Mouse (Mus musculus): ENCODE data around the gene Ttc29.

Ttc29 gene

GRCm38 (mm10) chr8:78420101-78420503 lies 207.0 kb downstream of the Ttc29 start:
- DNase-seq (ENCODE audit: low read depth, low spot score) = no peak

DNA sequence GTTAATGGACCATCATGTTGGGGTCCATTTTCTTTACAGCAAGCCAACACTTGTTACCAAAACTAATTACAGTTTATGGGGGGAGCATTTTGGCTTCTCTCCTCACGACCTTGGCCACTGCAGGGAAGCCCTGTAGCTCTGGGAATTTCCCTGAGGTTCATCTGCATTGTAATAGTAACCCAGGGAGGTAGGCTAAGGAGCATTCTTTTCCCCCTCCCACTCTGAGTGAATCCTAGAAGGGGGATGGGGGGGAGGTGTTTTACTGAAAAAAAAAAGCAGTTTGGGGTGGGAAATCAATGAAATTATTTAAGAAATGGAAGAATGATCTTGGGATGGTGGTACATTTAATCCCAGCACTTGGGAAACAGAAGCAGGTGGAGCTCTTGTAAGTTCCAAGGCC lies 210.8 kb downstream of the Ttc29 start:
- no peak for DNase-seq (ENCODE audit: low read depth, low spot score)

GRCm38 (mm10) chr8:78426455-78426854 lies 213.4 kb downstream of the Ttc29 start:
- no peak for DNase-seq (ENCODE audit: low read depth, low spot score)

- DNase-seq (ENCODE audit: low read depth, low spot score) = no peak
These were observed 214.0 kb downstream of the Ttc29 start for GRCm38 (mm10) chr8:78426875-78427768.

GRCm38 (mm10) chr8:78427769-78428130 lies 214.7 kb downstream of the Ttc29 start:
- no peak for DNase-seq (ENCODE audit: low read depth, low spot score)

DNA sequence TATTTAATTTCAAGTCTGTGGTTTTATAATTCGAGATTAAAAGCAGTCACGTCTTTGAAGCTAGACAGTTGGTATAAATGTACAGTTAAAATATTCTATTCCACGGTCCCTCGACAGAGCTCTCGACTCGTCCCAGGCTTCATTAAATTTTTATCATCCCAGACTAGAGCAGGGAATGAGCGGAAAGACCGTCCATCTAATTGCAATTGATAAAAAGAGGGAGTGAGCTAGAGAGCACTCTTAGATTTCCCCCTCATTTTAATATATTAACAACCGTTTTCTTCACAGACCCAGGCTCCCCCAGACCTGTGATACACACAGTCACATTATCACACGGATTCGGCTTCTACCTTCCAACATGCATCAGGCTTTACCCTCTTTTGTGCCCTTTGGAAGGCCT lies 215.1 kb downstream of the Ttc29 start:
- DNase-seq (ENCODE audit: low read depth, low spot score) = no peak

GRCm38 (mm10) chr8:78431356-78431755 lies 218.3 kb downstream of the Ttc29 start:
- peak; percentile 82 for DNase-seq (ENCODE audit: low read depth, low spot score)

- no peak for DNase-seq (ENCODE audit: low read depth, low spot score)
These were observed 219.4 kb downstream of the Ttc29 start for GRCm38 (mm10) chr8:78432451-78432850.

- DNase-seq (ENCODE audit: low read depth, low spot score) = no peak
These were observed 220.2 kb downstream of the Ttc29 start for GRCm38 (mm10) chr8:78433318-78433717.

DNA sequence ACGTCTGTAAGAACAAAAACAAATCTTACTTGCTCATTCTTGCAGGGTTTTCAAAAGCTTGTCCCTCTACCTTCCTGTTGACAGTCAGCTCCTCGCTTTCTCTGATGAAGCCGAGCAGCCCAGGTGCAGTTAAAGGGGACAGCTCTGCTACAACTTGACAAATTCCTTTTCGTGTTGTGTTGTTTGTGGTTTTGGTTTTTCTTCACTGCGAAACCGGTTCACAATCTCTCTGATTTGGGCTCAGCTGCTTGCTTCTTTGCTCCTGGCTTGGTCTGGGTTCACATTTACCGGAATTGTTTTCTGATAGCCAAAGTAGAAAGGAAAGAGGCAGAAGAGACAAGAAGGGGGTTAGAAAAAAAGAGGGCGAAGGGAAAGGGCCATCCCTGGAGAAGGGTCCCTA lies 221.2 kb downstream of the Ttc29 start:
- DNase-seq (ENCODE audit: low read depth, low spot score) = no peak

DNA sequence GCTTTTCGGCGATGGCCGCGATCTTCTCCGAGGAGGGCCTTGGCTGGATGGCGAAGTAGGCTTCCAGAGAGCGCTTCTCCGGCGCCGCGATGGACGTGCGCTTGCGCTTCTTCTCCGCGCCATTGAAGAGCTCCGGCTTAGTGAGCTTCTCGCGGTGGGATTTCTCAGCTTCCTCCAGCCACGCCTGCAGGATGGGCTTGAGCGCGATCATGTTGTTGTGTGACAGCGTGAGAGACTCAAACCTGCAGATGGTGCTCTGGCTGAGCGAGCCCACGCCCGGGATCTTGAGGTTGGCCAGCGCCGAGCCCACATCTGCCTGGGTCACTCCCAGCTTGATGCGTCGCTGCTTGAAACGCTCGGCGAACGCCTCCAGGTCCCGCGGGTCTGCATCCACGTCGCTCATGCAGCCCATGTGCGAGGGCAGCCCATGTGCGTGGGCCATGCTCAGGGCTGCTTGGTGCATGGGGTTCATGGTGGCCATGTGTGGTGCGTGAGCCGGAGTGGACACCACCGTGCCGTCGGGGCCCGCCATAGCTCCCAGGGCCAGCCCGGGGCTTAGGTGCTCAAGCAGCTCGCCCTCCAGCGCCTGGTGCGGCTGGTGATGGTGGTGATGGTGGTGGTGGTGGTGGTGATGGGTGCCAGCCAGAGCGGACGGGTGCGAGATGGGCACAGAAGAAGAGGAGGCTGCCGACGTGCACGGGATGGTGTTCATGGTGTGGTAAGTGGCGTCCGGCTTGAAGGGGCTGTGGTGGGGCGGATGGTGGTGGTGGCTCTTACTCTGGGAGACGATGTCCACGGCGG lies 221.9 kb downstream of the Ttc29 start:
- no peak for DNase-seq (ENCODE audit: low read depth, low spot score)

- no peak for DNase-seq (ENCODE audit: low read depth, low spot score)
These were observed 222.5 kb downstream of the Ttc29 start for GRCm38 (mm10) chr8:78435624-78435960.

DNA sequence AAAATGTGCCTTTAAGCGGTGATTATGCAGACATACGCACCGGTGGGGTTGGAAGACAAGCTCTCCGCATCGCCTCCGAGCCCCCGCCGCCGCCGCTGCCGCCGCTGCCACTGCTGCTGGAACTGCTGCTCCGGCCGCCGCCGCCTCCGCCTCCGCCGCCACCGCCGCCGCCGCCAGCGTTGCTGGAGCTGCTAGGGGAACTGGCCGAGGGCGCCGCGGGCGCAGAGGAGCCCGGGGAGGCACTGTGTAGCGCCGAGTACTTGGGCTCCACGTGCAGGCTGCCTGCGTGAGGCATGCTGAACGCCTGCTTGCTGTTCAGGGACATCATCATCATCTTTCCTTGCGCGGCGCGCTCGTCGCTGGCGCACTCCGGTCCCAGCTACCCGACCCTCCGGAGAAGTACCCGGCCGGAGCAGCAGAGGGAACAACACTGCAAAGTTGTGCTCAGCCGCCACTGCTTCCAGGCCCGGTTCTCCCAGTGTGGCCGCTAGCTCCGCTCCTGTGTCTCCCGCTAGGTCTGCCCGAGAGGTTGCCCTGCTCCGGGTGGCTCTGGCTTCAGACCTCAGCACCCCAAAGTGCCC lies 223.1 kb downstream of the Ttc29 start, which contains the start of gene Pou4f2:
TSS of gene Pou4f2 (minus strand) at position 575 of the 581 bp plus-strand sequence.
- no peak for DNase-seq (ENCODE audit: low read depth, low spot score)

DNA sequence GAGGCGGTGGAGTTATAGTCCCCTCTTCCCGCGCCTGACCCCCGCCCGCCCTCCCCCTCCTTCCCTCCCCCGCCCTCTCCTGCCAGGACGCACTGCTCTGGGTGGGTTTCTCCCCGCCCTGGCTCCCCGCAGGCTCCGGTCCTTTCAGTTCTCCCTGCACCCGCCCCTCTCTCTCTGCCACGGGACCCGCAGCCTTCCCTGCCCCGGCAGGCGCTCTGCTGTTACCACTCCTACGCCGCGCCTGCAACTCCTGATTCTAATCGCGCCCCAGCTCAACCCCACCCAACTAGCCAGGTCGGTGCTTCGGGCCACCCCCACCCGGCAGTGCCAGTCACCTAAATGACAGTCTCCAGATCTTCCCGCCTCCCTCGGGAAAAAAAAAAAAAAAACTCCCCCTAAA lies 223.6 kb downstream of the Ttc29 start:
- no peak for DNase-seq (ENCODE audit: low read depth, low spot score)

DNA sequence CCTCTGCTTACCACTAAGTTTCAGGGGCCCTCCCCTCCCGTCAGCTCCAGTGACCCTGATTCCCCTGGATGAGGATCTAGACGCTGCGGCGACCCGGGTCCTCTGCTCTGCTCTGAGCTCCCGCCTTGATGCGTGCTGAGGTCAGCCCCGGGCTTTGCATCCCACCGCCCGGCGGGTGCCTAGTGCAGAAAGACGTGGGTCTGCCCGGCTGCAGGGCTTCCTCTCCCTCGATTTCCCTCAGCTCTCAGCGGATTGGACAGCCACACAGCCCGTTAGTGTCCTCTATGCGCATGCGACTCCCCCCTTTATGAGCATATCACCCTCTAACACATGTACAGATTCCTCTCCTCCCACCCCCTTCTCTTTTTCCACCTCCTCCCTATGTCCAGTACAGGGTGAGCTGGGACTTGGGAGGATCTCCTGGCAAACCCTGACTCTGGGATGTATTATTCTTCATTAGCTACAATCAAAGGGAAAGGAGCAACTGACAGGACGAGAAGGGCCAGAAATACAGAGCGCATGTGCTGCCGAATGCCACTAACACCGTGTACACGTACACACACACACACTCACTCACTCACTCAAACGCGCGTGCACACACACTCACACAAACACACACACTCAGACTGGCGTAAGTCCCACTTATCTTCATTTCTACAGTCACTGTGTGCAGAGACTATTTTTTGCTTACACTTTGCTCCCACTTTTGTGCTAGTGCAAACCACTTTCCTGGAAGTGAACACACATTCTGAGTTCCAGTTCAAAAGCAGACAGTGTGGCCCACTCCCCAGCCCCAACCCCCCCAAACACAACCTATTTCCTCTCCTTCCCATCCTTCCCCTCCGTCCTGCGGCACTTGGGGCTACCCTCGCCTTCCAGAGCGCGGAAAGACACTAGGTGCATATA lies 224.3 kb downstream of the Ttc29 start:
- DNase-seq (ENCODE audit: low read depth, low spot score) = no peak

DNA sequence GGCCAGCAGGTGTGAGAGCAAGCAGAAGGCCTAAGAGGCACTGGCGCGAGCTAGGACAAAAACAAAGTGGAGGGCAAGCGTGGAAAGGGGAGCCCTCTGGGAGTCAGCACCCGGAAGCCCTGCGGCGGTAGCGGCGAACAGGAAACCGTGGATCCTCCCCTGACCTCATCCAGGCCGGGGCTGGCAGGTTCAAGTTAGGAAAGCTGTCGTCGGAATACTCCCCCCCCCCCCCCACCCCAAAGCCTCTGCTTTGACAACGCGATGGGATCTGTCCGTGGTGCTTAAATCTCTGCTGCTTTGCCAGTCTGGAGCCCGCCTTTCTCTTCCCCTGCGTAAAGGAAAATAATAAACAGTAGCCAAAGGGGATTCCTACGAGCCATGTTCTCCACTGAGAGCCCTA lies 225.0 kb downstream of the Ttc29 start:
- DNase-seq (ENCODE audit: low read depth, low spot score) = peak; percentile 77

- DNase-seq (ENCODE audit: low read depth, low spot score) = no peak
These were observed 229.7 kb downstream of the Ttc29 start for GRCm38 (mm10) chr8:78442781-78443180.

Measured in forelimb bud, embryonic 11.5 days (tissue).